Comparison of ENCODE assay signal across 24 mouse cellular contexts in genomic region chr2:18034371-18035250, GRCm38 (mm10). TPM values are rescaled to one million over a fixed set of nuclear protein-coding genes. Genes with fewer than 3 reads are reported as not detected.
DNase-seq lines count a peak whose midpoint lies in the region; ATAC-seq lines count a peak whose summit lies in the region.
"Had no signal": no experiment of that assay in that cellular context is flagged by ENCODE, and none has a peak within 500 bp of the region (broad histone marks: within the 10 kb centered on the region; RNA-seq: fewer than 3 reads in every experiment).

No protein-coding gene starts in this region.

- H3K27me3 ChIP-seq in intestine, embryonic 14.5 days (replicated peaks; ENCODE audit: control insufficient read depth, insufficient read depth, low read length), result no peaks in the 10 kb centered on the region
- H3K27me3 ChIP-seq in intestine, embryonic 15.5 days (replicated peaks), result no peaks in the 10 kb centered on the region
- no peaks in the 10 kb centered on the region for H3K27me3 ChIP-seq in neural tube, embryonic 11.5 days (ENCODE audit: control insufficient read depth, insufficient read depth, low read length)
- H3K27me3 ChIP-seq in forebrain, embryonic 12.5 days, result no peaks in the 10 kb centered on the region
- no peaks in the 10 kb centered on the region for H3K27me3 ChIP-seq in midbrain, embryonic 13.5 days
- H3K27me3 ChIP-seq: limb, embryonic 12.5 days had no signal

- no peaks in the 10 kb centered on the region for H3K36me3 ChIP-seq in intestine, embryonic 14.5 days (ENCODE audit: control insufficient read depth, insufficient read depth, low read length)
- H3K36me3 ChIP-seq in intestine, embryonic 15.5 days, result no peaks in the 10 kb centered on the region
- H3K36me3 ChIP-seq in neural tube, embryonic 11.5 days (ENCODE audit: control insufficient read depth, insufficient read depth, low read length), result no peaks in the 10 kb centered on the region
- no peaks in the 10 kb centered on the region for H3K36me3 ChIP-seq in forebrain, embryonic 12.5 days (replicated peaks)
- H3K36me3 ChIP-seq in midbrain, embryonic 13.5 days, result no peaks in the 10 kb centered on the region
- H3K36me3 ChIP-seq: G1E; limb, embryonic 12.5 days had no signal

- H3K9me3 ChIP-seq in intestine, embryonic 14.5 days (ENCODE audit: control insufficient read depth, low read length), result no peaks in the 10 kb centered on the region
- no peaks in the 10 kb centered on the region for H3K9me3 ChIP-seq in intestine, embryonic 15.5 days
- no peaks in the 10 kb centered on the region for H3K9me3 ChIP-seq in neural tube, embryonic 11.5 days (ENCODE audit: control insufficient read depth, low read length)
- no peaks in the 10 kb centered on the region for H3K9me3 ChIP-seq in forebrain, embryonic 12.5 days
- no peaks in the 10 kb centered on the region for H3K9me3 ChIP-seq in midbrain, embryonic 13.5 days
- H3K9me3 ChIP-seq: G1E; limb, embryonic 12.5 days had no signal

- DNase-seq in intestine, embryonic 14.5 days (ENCODE audit: low spot score), result peak; percentile 50
- no peak for DNase-seq in neural tube, embryonic 11.5 days (ENCODE audit: low spot score)
- DNase-seq in neural tube, embryonic 10.5 days (ENCODE audit: extremely low spot score, low spot score), result no peak
- DNase-seq in gastrocnemius, postnatal 36 days, result no peak
- no peak for DNase-seq in left cerebral cortex, postnatal 4 days
- DNase-seq: adrenal gland, adult 2 months; cerebellum, adult 18-20 months; lung, postnatal 10 days; thymus, postnatal 36 days had no signal

- H3K4me1 ChIP-seq in intestine, embryonic 14.5 days (replicated peaks; ENCODE audit: control insufficient read depth, insufficient read depth, low read length), result peaks cover 26% of the 10 kb centered on the region
- peaks cover 12% of the 10 kb centered on the region for H3K4me1 ChIP-seq in intestine, embryonic 15.5 days (replicated peaks)
- peaks cover 39% of the 10 kb centered on the region for H3K4me1 ChIP-seq in neural tube, embryonic 11.5 days (ENCODE audit: control insufficient read depth, insufficient read depth, low read length)
- H3K4me1 ChIP-seq in forebrain, embryonic 12.5 days, result peaks cover 84% of the 10 kb centered on the region
- peaks cover 80% of the 10 kb centered on the region for H3K4me1 ChIP-seq in midbrain, embryonic 13.5 days (replicated peaks)

- intact Hi-C loops in gastrocnemius, postnatal 36 days (cut with DNase I), result no loop called here
- intact Hi-C loops in left cerebral cortex, postnatal 4 days (cut with DNase I), result loop anchor here (10.0 kb wide), 1 partner anchor 660 kb away; the partner anchor contains the start of gene Spag6

- H3K27ac ChIP-seq in intestine, embryonic 14.5 days (ENCODE audit: low read depth), result no peak overlapping the region
- H3K27ac ChIP-seq in intestine, embryonic 15.5 days, result no peak overlapping the region
- peak overlapping the region; percentile 68 for H3K27ac ChIP-seq in neural tube, embryonic 11.5 days (ENCODE audit: low read depth, low read length)
- peak overlapping the region; percentile 61; the same call in 1 of the 2 replicates for H3K27ac ChIP-seq in forebrain, embryonic 12.5 days
- H3K27ac ChIP-seq in midbrain, embryonic 13.5 days, result peak overlapping the region; percentile 61
- H3K27ac ChIP-seq: limb, embryonic 12.5 days; liver, embryonic 14.5 days; stomach, postnatal 0 days had no signal

- H3K9ac ChIP-seq in intestine, embryonic 14.5 days (ENCODE audit: low read length), result no peak overlapping the region
- no peak overlapping the region for H3K9ac ChIP-seq in intestine, embryonic 15.5 days
- no peak overlapping the region for H3K9ac ChIP-seq in neural tube, embryonic 11.5 days (ENCODE audit: low read length)
- peak overlapping the region; percentile 21; the same call in 1 of the 2 replicates for H3K9ac ChIP-seq in forebrain, embryonic 12.5 days
- H3K9ac ChIP-seq in midbrain, embryonic 13.5 days (replicated peaks), result peak overlapping the region; percentile 42
- H3K9ac ChIP-seq: limb, embryonic 12.5 days; liver, embryonic 14.5 days had no signal

- 73% methylated on average over 10 of the region's 10 CpGs for WGBS in intestine, embryonic 14.5 days
- WGBS in intestine, embryonic 15.5 days, result 75% methylated on average over 10 of the region's 10 CpGs
- 50% methylated on average over 10 of the region's 10 CpGs for WGBS in neural tube, embryonic 11.5 days
- WGBS in forebrain, embryonic 12.5 days, result 26% methylated on average over 10 of the region's 10 CpGs
- 12% methylated on average over 10 of the region's 10 CpGs for WGBS in midbrain, embryonic 13.5 days

- H3K4me3 ChIP-seq in intestine, embryonic 14.5 days (ENCODE audit: low read depth, low read length), result no peak overlapping the region
- no peak overlapping the region for H3K4me3 ChIP-seq in intestine, embryonic 15.5 days (replicated peaks)
- H3K4me3 ChIP-seq in neural tube, embryonic 11.5 days (ENCODE audit: low read depth, low read length), result no peak overlapping the region
- H3K4me3 ChIP-seq in forebrain, embryonic 12.5 days (replicated peaks), result no peak overlapping the region
- no peak overlapping the region for H3K4me3 ChIP-seq in midbrain, embryonic 13.5 days (replicated peaks)
- H3K4me3 ChIP-seq: erythroblast, embryonic 14.5 days; limb, embryonic 12.5 days had no signal

- ATAC-seq in intestine, embryonic 14.5 days (replicated peaks; ENCODE audit: low FRiP score, low TSS enrichment, low read depth), result no peak
- no peak for ATAC-seq in intestine, embryonic 15.5 days
- no peak for ATAC-seq in neural tube, embryonic 11.5 days (ENCODE audit: insufficient read depth, low FRiP score, low TSS enrichment)
- ATAC-seq in forebrain, embryonic 12.5 days (ENCODE audit: low FRiP score), result no peak
- no peak for ATAC-seq in midbrain, embryonic 13.5 days
- ATAC-seq: intestine, postnatal 0 days had no signal

- no peak overlapping the region for H3K4me2 ChIP-seq in intestine, embryonic 14.5 days (ENCODE audit: low read length)
- H3K4me2 ChIP-seq in intestine, embryonic 15.5 days (replicated peaks), result no peak overlapping the region
- H3K4me2 ChIP-seq in neural tube, embryonic 11.5 days (ENCODE audit: low read depth), result no peak overlapping the region
- peak overlapping the region; percentile 92; the same call in 1 of the 2 replicates for H3K4me2 ChIP-seq in forebrain, embryonic 12.5 days
- peak overlapping the region; percentile 95 for H3K4me2 ChIP-seq in midbrain, embryonic 13.5 days (replicated peaks)
- H3K4me2 ChIP-seq: limb, embryonic 12.5 days had no signal

RNA-seq across cellular contexts. Expression of gene A930004D18Rik, which starts 2.9 kb away (rescaled TPM):
- 11.5 and 13.3 TPM in 2 replicates for polyA plus RNA-seq in intestine, embryonic 14.5 days (2014; fragmentation: Nextera tagmentation; extraction: Ambion mirVana)
- 11.8 and 12.6 TPM in 2 replicates for polyA plus RNA-seq in intestine, embryonic 15.5 days (2015; fragmentation: Nextera tagmentation; extraction: Ambion mirVana)
- 6.9 and 7.6 TPM in 2 replicates for polyA plus RNA-seq in neural tube, embryonic 11.5 days (2014; fragmentation: Nextera tagmentation; extraction: Ambion mirVana)
- 20.9 and 22.0 TPM in 2 replicates for polyA plus RNA-seq in forebrain, embryonic 12.5 days (2016; fragmentation: Nextera tagmentation; extraction: Ambion mirVana)
- 14.7 and 17.1 TPM in 2 replicates for polyA plus RNA-seq in midbrain, embryonic 13.5 days (2015; fragmentation: Nextera tagmentation; extraction: Ambion mirVana)
- under 1 TPM; 0.17 to 0.20 TPM for total RNA-seq in gastrocnemius, postnatal 36 days (2021)
- 1 to 10 TPM; 3.2 to 5.2 TPM for total RNA-seq in left cerebral cortex, postnatal 4 days (2021)
- polyA plus RNA-seq: erythroblast, embryonic 14.5 days had no signal

RNA-seq across cellular contexts. Expression of gene Skida1, which starts 14.2 kb away (rescaled TPM):
- 3.3 and 3.8 TPM in 2 replicates for polyA plus RNA-seq in intestine, embryonic 14.5 days (2014; fragmentation: Nextera tagmentation; extraction: Ambion mirVana)
- polyA plus RNA-seq in intestine, embryonic 15.5 days (2015; fragmentation: Nextera tagmentation; extraction: Ambion mirVana), result 3.2 and 3.6 TPM in 2 replicates
- polyA plus RNA-seq in neural tube, embryonic 11.5 days (2014; fragmentation: Nextera tagmentation; extraction: Ambion mirVana), result 12.0 and 15.5 TPM in 2 replicates
- 26.3 and 26.4 TPM in 2 replicates for polyA plus RNA-seq in forebrain, embryonic 12.5 days (2016; fragmentation: Nextera tagmentation; extraction: Ambion mirVana)
- 17.8 and 18.3 TPM in 2 replicates for polyA plus RNA-seq in midbrain, embryonic 13.5 days (2015; fragmentation: Nextera tagmentation; extraction: Ambion mirVana)
- total RNA-seq in gastrocnemius, postnatal 36 days (2021), result under 1 TPM; 0.18 to 0.25 TPM
- 10 to 100 TPM; 11.6 to 13.9 TPM for total RNA-seq in left cerebral cortex, postnatal 4 days (2021)
- polyA plus RNA-seq: erythroblast, embryonic 14.5 days had no signal

RNA-seq across cellular contexts. Expression of gene Mllt10, which starts 20.4 kb away (rescaled TPM):
- polyA plus RNA-seq in intestine, embryonic 14.5 days (2014; fragmentation: Nextera tagmentation; extraction: Ambion mirVana), result 36.4 and 40.2 TPM in 2 replicates
- 55.5 TPM in 2 replicates for polyA plus RNA-seq in intestine, embryonic 15.5 days (2015; fragmentation: Nextera tagmentation; extraction: Ambion mirVana)
- polyA plus RNA-seq in neural tube, embryonic 11.5 days (2014; fragmentation: Nextera tagmentation; extraction: Ambion mirVana), result 39.4 and 42.6 TPM in 2 replicates
- 61.7 and 76.8 TPM in 2 replicates for polyA plus RNA-seq in forebrain, embryonic 12.5 days (2016; fragmentation: Nextera tagmentation; extraction: Ambion mirVana)
- 69.6 and 75.2 TPM in 2 replicates for polyA plus RNA-seq in midbrain, embryonic 13.5 days (2015; fragmentation: Nextera tagmentation; extraction: Ambion mirVana)
- 10 to 100 TPM; 15.6 to 21.9 TPM for total RNA-seq in gastrocnemius, postnatal 36 days (2021)
- 10 to 100 TPM; 50.4 to 59.6 TPM for total RNA-seq in left cerebral cortex, postnatal 4 days (2021)

RNA-seq across cellular contexts. Expression of gene H2al2a, which starts 37.9 kb away (rescaled TPM):
- polyA plus RNA-seq in intestine, embryonic 14.5 days (2014; fragmentation: Nextera tagmentation; extraction: Ambion mirVana), result not detected in 2 replicates
- polyA plus RNA-seq in intestine, embryonic 15.5 days (2015; fragmentation: Nextera tagmentation; extraction: Ambion mirVana), result not detected in 2 replicates
- polyA plus RNA-seq in neural tube, embryonic 11.5 days (2014; fragmentation: Nextera tagmentation; extraction: Ambion mirVana), result not detected in 2 replicates
- not detected in 2 replicates for polyA plus RNA-seq in forebrain, embryonic 12.5 days (2016; fragmentation: Nextera tagmentation; extraction: Ambion mirVana)
- not detected in 2 replicates for polyA plus RNA-seq in midbrain, embryonic 13.5 days (2015; fragmentation: Nextera tagmentation; extraction: Ambion mirVana)
- not detected for total RNA-seq in gastrocnemius, postnatal 36 days (2021)
- total RNA-seq in left cerebral cortex, postnatal 4 days (2021), result not detected
- total RNA-seq: adrenal gland, adult 2 months; G1E; gastrocnemius, adult 18-20 months; heart, postnatal 25 days; layer of hippocampus, adult 18-20 months; neutrophil, adult 5-6 weeks had no signal
- polyA plus RNA-seq: adrenal gland, adult 2 months; cortical plate, adult 2 months; erythroblast, embryonic 14.5 days; G1E; intestine, postnatal 0 days; limb, embryonic 12.5 days; liver, embryonic 14.5 days; spleen, adult 2 months; stomach, postnatal 0 days had no signal

Comparison
In these comparisons a context has a peak if more than half of its experiments do, and no peak if none do; other contexts are left out.
1. H3K27ac ChIP-seq: peak in neural tube, embryonic 11.5 days (single experiment), forebrain, embryonic 12.5 days (single experiment) and midbrain, embryonic 13.5 days (single experiment); none in intestine, embryonic 14.5 days (single experiment) and intestine, embryonic 15.5 days (single experiment).
2. H3K4me2 ChIP-seq: peak in forebrain, embryonic 12.5 days (single experiment) and midbrain, embryonic 13.5 days (single experiment); none in intestine, embryonic 14.5 days (single experiment), intestine, embryonic 15.5 days (single experiment) and neural tube, embryonic 11.5 days (single experiment).
3. H3K9ac ChIP-seq: peak in forebrain, embryonic 12.5 days (single experiment) and midbrain, embryonic 13.5 days (single experiment); none in intestine, embryonic 14.5 days (single experiment), intestine, embryonic 15.5 days (single experiment) and neural tube, embryonic 11.5 days (single experiment).